ENCODE assay signal across 25 mouse cellular contexts in the genomic region with DNA sequence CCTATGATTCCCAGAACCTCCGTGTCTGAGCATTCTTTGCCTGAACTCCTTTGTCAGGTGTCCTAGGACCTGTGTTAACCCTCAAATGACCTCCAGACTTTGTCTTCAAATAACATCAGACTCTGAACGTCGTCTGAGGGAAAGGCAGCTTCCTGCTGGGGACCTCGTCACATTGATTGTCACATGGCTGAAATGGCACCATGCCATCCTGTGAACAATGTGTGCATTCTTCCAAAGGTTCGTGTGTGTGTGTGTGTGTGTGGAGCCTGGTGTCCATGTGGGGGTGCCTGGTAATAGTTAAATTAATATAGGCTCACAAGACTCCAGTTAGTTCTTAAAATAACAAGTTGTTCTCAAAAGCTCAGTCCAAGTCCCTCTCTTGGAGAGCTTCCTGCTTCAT. TPM values are rescaled to one million over a fixed set of nuclear protein-coding genes. Genes with fewer than 3 reads are reported as not detected.
DNase-seq lines count a peak whose midpoint lies in the region; TF ChIP-seq lines count a peak whose summit lies in the region.
"Had no signal": no experiment of that assay in that cellular context is flagged by ENCODE, and none has a peak within 500 bp of the region (broad histone marks: within the 10 kb centered on the region; RNA-seq: fewer than 3 reads in every experiment).

No protein-coding gene starts in this region.

- peak; percentile 71 for DNase-seq in heart, adult 11 months
- no peak for DNase-seq in heart, adult 18-20 months
- no peak for DNase-seq in layer of hippocampus, adult 2 months (ENCODE audit: low spot score in 2 of 2)
- no peak for DNase-seq in layer of hippocampus, adult 9-10 months (ENCODE audit: low spot score)
- DNase-seq in retina, postnatal 1 day = peak; percentile 74
- DNase-seq in retina, embryonic 14.5 days (ENCODE audit: low spot score) = no peak
- DNase-seq in adipocyte (ENCODE audit: low spot score) = no peak
- DNase-seq: adrenal gland, postnatal 25 days; cerebellum, adult 2 months; kidney, adult 9 months; kidney, postnatal 10 days; right cerebral cortex, postnatal 25 days; thymus, postnatal 14 days had no signal

- H3K4me3 ChIP-seq in layer of hippocampus, adult 2 months = no peak overlapping the region
- H3K4me3 ChIP-seq: embryonic facial prominence, embryonic 13.5 days; forebrain, embryonic 10.5 days; heart, embryonic 10.5 days; heart, embryonic 15.5 days; hindbrain, embryonic 15.5 days; limb, embryonic 13.5 days; midbrain, embryonic 15.5 days; neural tube, embryonic 12.5 days; stomach, embryonic 15.5 days had no signal

- no peak for TF ChIP-seq CTCF in layer of hippocampus, adult 2 months (conservative IDR thresholded peaks at IDR 0.05)

- H3K27ac ChIP-seq in layer of hippocampus, adult 2 months = peak overlapping the region; percentile 67
- H3K27ac ChIP-seq: embryonic facial prominence, embryonic 13.5 days; forebrain, embryonic 10.5 days; heart, embryonic 10.5 days; heart, embryonic 15.5 days; hindbrain, embryonic 15.5 days; limb, embryonic 13.5 days; midbrain, embryonic 15.5 days; neural tube, embryonic 12.5 days; stomach, embryonic 15.5 days had no signal

RNA-seq across cellular contexts. Expression of a gene that starts 32.7 kb away (rescaled TPM):
- total RNA-seq in heart, adult 18-20 months (2021) = 10 to 100 TPM in 1 of 2 experiments, 1 to 10 TPM in 1; 7.7 to 11.7 TPM
- 10 to 100 TPM; 39.9 to 43.2 TPM for total RNA-seq in layer of hippocampus, adult 2 months (2021)

RNA-seq across cellular contexts. Expression of a gene that starts 46.7 kb away (rescaled TPM):
- 1 to 10 TPM in 1 of 2 experiments, not detected in 1; 1.7 TPM for total RNA-seq in heart, adult 18-20 months (2021)
- total RNA-seq in layer of hippocampus, adult 2 months (2021) = not detected
- total RNA-seq: adrenal gland, postnatal 25 days; common myeloid progenitor, adult 5-6 weeks; hematopoietic stem cell, adult 5-6 weeks; left cerebral cortex, adult 18-20 months had no signal

Comparison
In these comparisons a context has a peak if more than half of its experiments do, and no peak if none do; other contexts are left out.
1. DNase-seq: peak in heart, adult 11 months (single experiment) and retina, postnatal 1 day (single experiment); none in heart, adult 18-20 months (0 of 2), layer of hippocampus, adult 2 months (0 of 2), layer of hippocampus, adult 9-10 months (single experiment), retina, embryonic 14.5 days (single experiment) and adipocyte (single experiment).